Mouse (Mus musculus): ENCODE results near the gene Slc1a1. TPM values are rescaled to one million over a fixed set of nuclear protein-coding genes. Genes with fewer than 3 reads are reported as not detected.

The Slc1a1 gene
- polyA plus RNA-seq, 2 experiments: 0.81 to 1.1 TPM

- ATAC-seq (ENCODE audit: low FRiP score, low read depth): no peak
- H3K27ac ChIP-seq (replicated peaks; ENCODE audit: low read depth, low read length): no peak overlapping the region
- no peak overlapping the region for H3K4me2 ChIP-seq (replicated peaks; ENCODE audit: low read depth, low read length, severe bottlenecking)
- WGBS: 86% methylated on average over 3 of the region's 3 CpGs
- H3K4me1 ChIP-seq (ENCODE audit: control insufficient read depth, insufficient read depth, low read length): no peaks in the 10 kb centered on the region
- no peak overlapping the region for H3K9ac ChIP-seq (ENCODE audit: low read depth, low read length, severe bottlenecking)
- H3K9me3 ChIP-seq (ENCODE audit: control insufficient read depth, low read length): no peaks in the 10 kb centered on the region
- TF ChIP-seq POLR2A (IDR thresholded peaks at IDR 0.05; ENCODE audit: borderline replicate concordance, extremely low read depth, insufficient read depth, insufficient read length): no peak
- H3K36me3 ChIP-seq (ENCODE audit: control insufficient read depth, insufficient read depth, low read length): no peaks in the 10 kb centered on the region
- no peak for DNase-seq (ENCODE audit: low spot score)
- H3K4me3 ChIP-seq (replicated peaks; ENCODE audit: low read length): no peak overlapping the region
- no peaks in the 10 kb centered on the region for H3K27me3 ChIP-seq (ENCODE audit: control insufficient read depth, insufficient read depth, low read length)
Observed at GRCm38 (mm10) chr19:28850510-28850909, 15.7 kb downstream of the Slc1a1 start.

- WGBS: 75% methylated on average over 3 of the region's 3 CpGs
- no peaks in the 10 kb centered on the region for H3K4me1 ChIP-seq (ENCODE audit: control insufficient read depth, insufficient read depth, low read length)
- no peak for ATAC-seq (ENCODE audit: low FRiP score, low read depth)
- H3K27me3 ChIP-seq (ENCODE audit: control insufficient read depth, insufficient read depth, low read length): no peaks in the 10 kb centered on the region
- H3K9me3 ChIP-seq (ENCODE audit: control insufficient read depth, low read length): no peaks in the 10 kb centered on the region
- H3K4me3 ChIP-seq (replicated peaks; ENCODE audit: low read length): no peak overlapping the region
- H3K4me2 ChIP-seq (replicated peaks; ENCODE audit: low read depth, low read length, severe bottlenecking): no peak overlapping the region
- no peak for DNase-seq (ENCODE audit: low spot score)
- no peaks in the 10 kb centered on the region for H3K36me3 ChIP-seq (ENCODE audit: control insufficient read depth, insufficient read depth, low read length)
- H3K27ac ChIP-seq (replicated peaks; ENCODE audit: low read depth, low read length): no peak overlapping the region
- H3K9ac ChIP-seq (ENCODE audit: low read depth, low read length, severe bottlenecking): no peak overlapping the region
- TF ChIP-seq POLR2A (IDR thresholded peaks at IDR 0.05; ENCODE audit: borderline replicate concordance, extremely low read depth, insufficient read depth, insufficient read length): no peak
Observed at GRCm38 (mm10) chr19:28852001-28852400, 17.2 kb downstream of the Slc1a1 start.

GRCm38 (mm10) chr19:28854831-28855230 is 20.0 kb downstream of the Slc1a1 start:
- ATAC-seq (ENCODE audit: low FRiP score, low read depth) (no peak), DNase-seq (ENCODE audit: low spot score) (no peak)
- no peak for TF ChIP-seq POLR2A (IDR thresholded peaks at IDR 0.05; ENCODE audit: borderline replicate concordance, extremely low read depth, insufficient read depth, insufficient read length)
- H3K27me3 ChIP-seq (ENCODE audit: control insufficient read depth, insufficient read depth, low read length): no peaks in the 10 kb centered on the region
- H3K4me3 ChIP-seq (replicated peaks; ENCODE audit: low read length): no peak overlapping the region
- WGBS: 81% methylated on average over 1 of the region's 1 CpGs
- H3K4me1 ChIP-seq (ENCODE audit: control insufficient read depth, insufficient read depth, low read length): no peaks in the 10 kb centered on the region
- H3K4me2 ChIP-seq (replicated peaks; ENCODE audit: low read depth, low read length, severe bottlenecking): no peak overlapping the region
- H3K36me3 ChIP-seq (ENCODE audit: control insufficient read depth, insufficient read depth, low read length): no peaks in the 10 kb centered on the region
- no peaks in the 10 kb centered on the region for H3K9me3 ChIP-seq (ENCODE audit: control insufficient read depth, low read length)
- no peak overlapping the region for H3K9ac ChIP-seq (ENCODE audit: low read depth, low read length, severe bottlenecking)
- no peak overlapping the region for H3K27ac ChIP-seq (replicated peaks; ENCODE audit: low read depth, low read length)

GRCm38 (mm10) chr19:28860246-28860645 is 25.4 kb downstream of the Slc1a1 start:
- WGBS: 90% methylated on average over 2 of the region's 2 CpGs

GRCm38 (mm10) chr19:28863626-28864025 is 28.8 kb downstream of the Slc1a1 start:
- Histone ChIP-seq H3K4me2 (replicated peaks; ENCODE audit: low read depth, low read length, severe bottlenecking) (no peak overlapping the region), H3K27me3 (ENCODE audit: control insufficient read depth, insufficient read depth, low read length) (no peaks in the 10 kb centered on the region), H3K9me3 (ENCODE audit: control insufficient read depth, low read length) (no peaks in the 10 kb centered on the region), H3K27ac (replicated peaks; ENCODE audit: low read depth, low read length) (no peak overlapping the region), H3K4me3 (replicated peaks; ENCODE audit: low read length) (no peak overlapping the region), H3K9ac (ENCODE audit: low read depth, low read length, severe bottlenecking) (no peak overlapping the region), H3K36me3 (ENCODE audit: control insufficient read depth, insufficient read depth, low read length) (no peaks in the 10 kb centered on the region), H3K4me1 (ENCODE audit: control insufficient read depth, insufficient read depth, low read length) (no peaks in the 10 kb centered on the region)
- no peak for TF ChIP-seq POLR2A (IDR thresholded peaks at IDR 0.05; ENCODE audit: borderline replicate concordance, extremely low read depth, insufficient read depth, insufficient read length)
- 88% methylated on average over 10 of the region's 10 CpGs for WGBS
- DNase-seq (ENCODE audit: low spot score) (no peak), ATAC-seq (ENCODE audit: low FRiP score, low read depth) (no peak)

More at GRCm38 (mm10) chr19:28860246-28860645, 25.4 kb downstream of the Slc1a1 start:
- H3K9me3 ChIP-seq (ENCODE audit: control insufficient read depth, low read length): no peaks in the 10 kb centered on the region
- no peak overlapping the region for H3K4me3 ChIP-seq (replicated peaks; ENCODE audit: low read length)
- H3K27me3 ChIP-seq (ENCODE audit: control insufficient read depth, insufficient read depth, low read length): no peaks in the 10 kb centered on the region
- H3K4me2 ChIP-seq (replicated peaks; ENCODE audit: low read depth, low read length, severe bottlenecking): no peak overlapping the region
- no peaks in the 10 kb centered on the region for H3K36me3 ChIP-seq (ENCODE audit: control insufficient read depth, insufficient read depth, low read length)
- TF ChIP-seq POLR2A (IDR thresholded peaks at IDR 0.05; ENCODE audit: borderline replicate concordance, extremely low read depth, insufficient read depth, insufficient read length): no peak
- no peak overlapping the region for H3K9ac ChIP-seq (ENCODE audit: low read depth, low read length, severe bottlenecking)
- H3K4me1 ChIP-seq (ENCODE audit: control insufficient read depth, insufficient read depth, low read length): no peaks in the 10 kb centered on the region
- ATAC-seq (ENCODE audit: low FRiP score, low read depth) (no peak), DNase-seq (ENCODE audit: low spot score) (no peak)
- H3K27ac ChIP-seq (replicated peaks; ENCODE audit: low read depth, low read length): no peak overlapping the region

- H3K27ac ChIP-seq (replicated peaks; ENCODE audit: low read depth, low read length): no peak overlapping the region
- H3K4me3 ChIP-seq (replicated peaks; ENCODE audit: low read length): no peak overlapping the region
- no peak for TF ChIP-seq POLR2A (IDR thresholded peaks at IDR 0.05; ENCODE audit: borderline replicate concordance, extremely low read depth, insufficient read depth, insufficient read length)
- no peak for ATAC-seq (ENCODE audit: low FRiP score, low read depth)
- H3K4me2 ChIP-seq (replicated peaks; ENCODE audit: low read depth, low read length, severe bottlenecking): no peak overlapping the region
- H3K36me3 ChIP-seq (ENCODE audit: control insufficient read depth, insufficient read depth, low read length): no peaks in the 10 kb centered on the region
- H3K9ac ChIP-seq (ENCODE audit: low read depth, low read length, severe bottlenecking): no peak overlapping the region
- 44% methylated on average over 6 of the region's 6 CpGs for WGBS
- peak; percentile 14 for DNase-seq (ENCODE audit: low spot score)
- no peaks in the 10 kb centered on the region for H3K4me1 ChIP-seq (ENCODE audit: control insufficient read depth, insufficient read depth, low read length)
- no peaks in the 10 kb centered on the region for H3K9me3 ChIP-seq (ENCODE audit: control insufficient read depth, low read length)
- no peaks in the 10 kb centered on the region for H3K27me3 ChIP-seq (ENCODE audit: control insufficient read depth, insufficient read depth, low read length)
Observed at GRCm38 (mm10) chr19:28864981-28865380, 30.1 kb downstream of the Slc1a1 start.

Measured in limb, embryonic 14.5 days (tissue).